Mouse (Mus musculus) hindbrain, embryonic 10.5 days (tissue): ENCODE data around the gene Atp8a2. TPM values are rescaled to one million over a fixed set of nuclear protein-coding genes. Genes with fewer than 3 reads are reported as not detected.

Experiments used
- DNase-seq: peaks from one replicate; pipeline ENCODE4 v3.0.0-alpha.2; 2017; ENCODE audit warnings: low spot score
- H3K27ac ChIP-seq: fragments of 300-500 bp; sonication (generic); 2 replicates; pipeline ENCODE4 v1.5.1; 2016; ENCODE audit warnings: mild to moderate bottlenecking, moderate library complexity
- H3K27me3 ChIP-seq: fragments of 300-500 bp; sonication (generic); 2 replicates; pipeline ENCODE4 v1.6.1; 2016; ENCODE audit warnings: mild to moderate bottlenecking; ENCODE audit not compliant: poor library complexity, insufficient read depth, severe bottlenecking
- H3K36me3 ChIP-seq: fragments of 300-500 bp; sonication (generic); 2 replicates; pipeline ENCODE4 v1.6.1; 2016; ENCODE audit warnings: mild to moderate bottlenecking, moderate library complexity
- H3K4me1 ChIP-seq: fragments of 300-500 bp; sonication (generic); replicated peaks from 2 replicates; pipeline ENCODE4 v1.6.1; 2016; ENCODE audit warnings: mild to moderate bottlenecking
- H3K4me3 ChIP-seq: fragments of 300-500 bp; sonication (generic); 2 replicates; pipeline ENCODE4 v1.5.1; 2016; ENCODE audit warnings: mild to moderate bottlenecking, moderate library complexity
- H3K9me3 ChIP-seq: fragments of 300-500 bp; sonication (generic); 2 replicates; pipeline ENCODE4 v1.6.1; 2016; ENCODE audit warnings: mild to moderate bottlenecking, moderate library complexity
- WGBS: fragments of 180-500 bp; shearing (Covaris S2); methylation state at CpG from one replicate; pipeline ENCODE4 v1.1.7; 2016; 5-methylcytosine and 5-hydroxymethylcytosine counted together
- polyA plus RNA-seq: library from polyadenylated mRNA; unstranded; fragments of >200 nt; fragmentation: Nextera tagmentation; extraction: Ambion mirVana; gene quantifications from 2 replicates; pipeline ENCODE4 v1.2.1, GENCODE M21; 2016

The Atp8a2 gene
- 4.4 and 8.0 TPM in 2 replicates for polyA plus RNA-seq

- Histone ChIP-seq H3K27ac (no peak within 1 kb of the TSS), H3K9me3 (no peaks in the 10 kb centered on the region), H3K27me3 (no peaks in the 10 kb centered on the region), H3K36me3 (no peaks in the 10 kb centered on the region), H3K4me3 (no peak within 1 kb of the TSS), H3K4me1 (no peaks in the 10 kb centered on the region)
- WGBS: 83% methylated on average over 7 of the region's 7 CpGs
- no peak for DNase-seq
Observed at GRCm38 (mm10) chr14:60196884-60197283, at the start of gene Atp8a2. Atp8a2 (minus strand) TSS chr14:60197179.

GRCm38 (mm10) chr14:60238551-60238950 lies 41.6 kb upstream of the Atp8a2 start:
- Histone ChIP-seq H3K27ac (no peak overlapping the region), H3K4me1 (no peaks in the 10 kb centered on the region), H3K36me3 (peaks cover 92% of the 10 kb centered on the region), H3K9me3 (no peaks in the 10 kb centered on the region), H3K27me3 (no peaks in the 10 kb centered on the region), H3K4me3 (no peak overlapping the region)
- 82% methylated on average over 3 of the region's 3 CpGs for WGBS
- no peak for DNase-seq

GRCm38 (mm10) chr14:60219886-60220285 lies 22.9 kb upstream of the Atp8a2 start:
- no peak for DNase-seq
- WGBS: 93% methylated on average over 10 of the region's 10 CpGs
- H3K27me3 ChIP-seq: no peaks in the 10 kb centered on the region
- no peaks in the 10 kb centered on the region for H3K9me3 ChIP-seq
- peaks cover 62% of the 10 kb centered on the region for H3K36me3 ChIP-seq
- H3K4me3 ChIP-seq: no peak overlapping the region
- H3K4me1 ChIP-seq: no peaks in the 10 kb centered on the region
- H3K27ac ChIP-seq: no peak overlapping the region

GRCm38 (mm10) chr14:60217616-60218015 lies 20.6 kb upstream of the Atp8a2 start:
- H3K36me3 ChIP-seq: peaks cover 57% of the 10 kb centered on the region
- H3K27ac ChIP-seq: no peak overlapping the region
- 95% methylated on average over 4 of the region's 4 CpGs for WGBS
- no peaks in the 10 kb centered on the region for H3K9me3 ChIP-seq
- no peak for DNase-seq
- H3K4me1 ChIP-seq: no peaks in the 10 kb centered on the region
- H3K4me3 ChIP-seq: no peak overlapping the region
- H3K27me3 ChIP-seq: no peaks in the 10 kb centered on the region

GRCm38 (mm10) chr14:60216125-60216524 lies 19.1 kb upstream of the Atp8a2 start:
- no peaks in the 10 kb centered on the region for H3K4me1 ChIP-seq
- DNase-seq: no peak
- WGBS: 90% methylated on average over 1 of the region's 1 CpGs
- no peaks in the 10 kb centered on the region for H3K27me3 ChIP-seq
- peaks cover 45% of the 10 kb centered on the region for H3K36me3 ChIP-seq
- no peak overlapping the region for H3K27ac ChIP-seq
- H3K4me3 ChIP-seq: no peak overlapping the region
- no peaks in the 10 kb centered on the region for H3K9me3 ChIP-seq

- Histone ChIP-seq H3K4me1 (no peaks in the 10 kb centered on the region), H3K9me3 (no peaks in the 10 kb centered on the region), H3K27me3 (no peaks in the 10 kb centered on the region), H3K4me3 (no peak overlapping the region), H3K36me3 (peaks cover 34% of the 10 kb centered on the region), H3K27ac (no peak overlapping the region)
- WGBS: 92% methylated on average over 3 of the region's 3 CpGs
- no peak for DNase-seq
Observed at GRCm38 (mm10) chr14:60215000-60215399, 18.0 kb upstream of the Atp8a2 start.

GRCm38 (mm10) chr14:60214040-60214439 lies 17.1 kb upstream of the Atp8a2 start:
- WGBS: 81% methylated on average over 1 of the region's 1 CpGs
- DNase-seq: no peak
- Histone ChIP-seq H3K4me3 (no peak overlapping the region), H3K27me3 (no peaks in the 10 kb centered on the region), H3K27ac (no peak overlapping the region), H3K36me3 (peaks cover 25% of the 10 kb centered on the region), H3K4me1 (no peaks in the 10 kb centered on the region), H3K9me3 (no peaks in the 10 kb centered on the region)

- no peaks in the 10 kb centered on the region for H3K36me3 ChIP-seq
- no peak overlapping the region for H3K27ac ChIP-seq
- WGBS: 93% methylated on average over 7 of the region's 7 CpGs
- H3K27me3 ChIP-seq: no peaks in the 10 kb centered on the region
- H3K4me3 ChIP-seq: no peak overlapping the region
- no peaks in the 10 kb centered on the region for H3K9me3 ChIP-seq
- no peak for DNase-seq
- no peaks in the 10 kb centered on the region for H3K4me1 ChIP-seq
Observed at GRCm38 (mm10) chr14:60209166-60209565, 12.2 kb upstream of the Atp8a2 start.

- H3K27ac ChIP-seq: no peak overlapping the region
- no peak overlapping the region for H3K4me3 ChIP-seq
- no peak for DNase-seq
- 94% methylated on average over 6 of the region's 6 CpGs for WGBS
- no peaks in the 10 kb centered on the region for H3K27me3 ChIP-seq
- no peaks in the 10 kb centered on the region for H3K4me1 ChIP-seq
- H3K36me3 ChIP-seq: no peaks in the 10 kb centered on the region
- H3K9me3 ChIP-seq: no peaks in the 10 kb centered on the region
Observed at GRCm38 (mm10) chr14:60204993-60205392, 8.0 kb upstream of the Atp8a2 start.

GRCm38 (mm10) chr14:60195999-60196398 lies 980 bp downstream of the Atp8a2 start:
- Histone ChIP-seq H3K4me1 (no peaks in the 10 kb centered on the region), H3K9me3 (no peaks in the 10 kb centered on the region), H3K4me3 (no peak overlapping the region), H3K27ac (no peak overlapping the region), H3K27me3 (no peaks in the 10 kb centered on the region), H3K36me3 (no peaks in the 10 kb centered on the region)
- DNase-seq: no peak
- WGBS: 89% methylated on average over 5 of the region's 5 CpGs

- H3K27ac ChIP-seq: no peak overlapping the region
- DNase-seq: no peak
- WGBS: 90% methylated on average over 1 of the region's 1 CpGs
- H3K36me3 ChIP-seq: no peaks in the 10 kb centered on the region
- no peaks in the 10 kb centered on the region for H3K4me1 ChIP-seq
- no peaks in the 10 kb centered on the region for H3K27me3 ChIP-seq
- H3K9me3 ChIP-seq: no peaks in the 10 kb centered on the region
- H3K4me3 ChIP-seq: no peak overlapping the region
Observed at GRCm38 (mm10) chr14:60194606-60195005, 2.4 kb downstream of the Atp8a2 start.

GRCm38 (mm10) chr14:60189771-60190170 lies 7.2 kb downstream of the Atp8a2 start:
- 87% methylated on average over 5 of the region's 5 CpGs for WGBS
- Histone ChIP-seq H3K4me3 (no peak overlapping the region), H3K9me3 (no peaks in the 10 kb centered on the region), H3K27me3 (no peaks in the 10 kb centered on the region), H3K36me3 (no peaks in the 10 kb centered on the region), H3K27ac (no peak overlapping the region), H3K4me1 (no peaks in the 10 kb centered on the region)
- DNase-seq: no peak

- H3K27me3 ChIP-seq: no peaks in the 10 kb centered on the region
- no peak overlapping the region for H3K27ac ChIP-seq
- H3K4me3 ChIP-seq: no peak overlapping the region
- WGBS: 78% methylated on average over 5 of the region's 5 CpGs
- no peaks in the 10 kb centered on the region for H3K36me3 ChIP-seq
- DNase-seq: no peak
- no peaks in the 10 kb centered on the region for H3K4me1 ChIP-seq
- H3K9me3 ChIP-seq: no peaks in the 10 kb centered on the region
Observed at GRCm38 (mm10) chr14:60188201-60188825, 8.7 kb downstream of the Atp8a2 start.

- Histone ChIP-seq H3K9me3 (no peaks in the 10 kb centered on the region), H3K4me1 (peaks cover 18% of the 10 kb centered on the region; the same call in 1 of the 2 replicates), H3K27ac (no peak overlapping the region), H3K4me3 (no peak overlapping the region), H3K27me3 (peaks cover 37% of the 10 kb centered on the region), H3K36me3 (no peaks in the 10 kb centered on the region)
- no peak for DNase-seq
- 90% methylated on average over 2 of the region's 2 CpGs for WGBS
Observed at GRCm38 (mm10) chr14:60181306-60181705, 15.7 kb downstream of the Atp8a2 start.
